Mouse (Mus musculus) thymus, adult 2 months (tissue): Measurements from ENCODE around the gene Rsrc1. TPM values are rescaled to one million over a fixed set of nuclear protein-coding genes. Genes with fewer than 3 reads are reported as not detected.

Experiments
- DNase-seq: peaks from one replicate; pipeline ENCODE4 v3.0.0; 2021
- H3K27ac ChIP-seq: fragments of 200-500 bp; 2 replicates; pipeline ENCODE4 v1.5.1; 2012; ENCODE audit warnings: low read length, control low read depth; ENCODE audit not compliant: control insufficient read depth, insufficient read depth
- H3K27me3 ChIP-seq: fragments of 200-500 bp; 2 replicates; pipeline ENCODE4 v1.6.1; 2012; ENCODE audit warnings: mild to moderate bottlenecking, low read length, moderate library complexity, mixed read lengths; ENCODE audit not compliant: control insufficient read depth, insufficient read depth
- H3K36me3 ChIP-seq: fragments of 200-500 bp; 2 replicates; pipeline ENCODE4 v1.6.1; 2012; ENCODE audit warnings: mild to moderate bottlenecking, low read length, moderate library complexity; ENCODE audit not compliant: control insufficient read depth, insufficient read depth
- H3K4me1 ChIP-seq: fragments of 200-500 bp; replicated peaks from 2 replicates; pipeline ENCODE4 v1.6.1; 2012; ENCODE audit warnings: low read length; ENCODE audit not compliant: control insufficient read depth, insufficient read depth
- H3K4me3 ChIP-seq: fragments of 200-500 bp; 2 replicates; pipeline ENCODE4 v1.5.1; 2012; ENCODE audit warnings: mild to moderate bottlenecking, low read length, control low read depth, moderate library complexity; ENCODE audit not compliant: control insufficient read depth, insufficient read depth
- CTCF ChIP-seq: fragments of 200-500 bp; IDR thresholded peaks from 2 replicates; pipeline ENCODE4 v1.5.1; 2012; ENCODE audit warnings: mild to moderate bottlenecking, control low read depth, low read length, moderate library complexity, borderline replicate concordance; ENCODE audit not compliant: control insufficient read depth, poor library complexity, insufficient read depth; ENCODE audit errors: extremely low read depth
- POLR2A ChIP-seq: fragments of 200-500 bp; IDR thresholded peaks from 2 replicates; pipeline ENCODE4 v1.6.1; 2012; ENCODE audit warnings: mild to moderate bottlenecking, low read length, control low read depth, moderate library complexity; ENCODE audit not compliant: control insufficient read depth, poor library complexity, insufficient read depth; ENCODE audit errors: extremely low read depth
- WGBS: fragments of 180-500 bp; shearing (Covaris S2); methylation state at CpG from one replicate; pipeline ENCODE4 v1.1.7; 2018; 5-methylcytosine and 5-hydroxymethylcytosine counted together
- polyA plus RNA-seq: library from polyadenylated mRNA; depleted of rRNA; stranded (reverse); fragments of >200 nt; gene quantifications from 2 replicates; pipeline ENCODE4 v1.2.3, GENCODE M21; 2012; rRNA removed

Gene Rsrc1
- polyA plus RNA-seq, 1 experiment = 5.1 TPM

DNA sequence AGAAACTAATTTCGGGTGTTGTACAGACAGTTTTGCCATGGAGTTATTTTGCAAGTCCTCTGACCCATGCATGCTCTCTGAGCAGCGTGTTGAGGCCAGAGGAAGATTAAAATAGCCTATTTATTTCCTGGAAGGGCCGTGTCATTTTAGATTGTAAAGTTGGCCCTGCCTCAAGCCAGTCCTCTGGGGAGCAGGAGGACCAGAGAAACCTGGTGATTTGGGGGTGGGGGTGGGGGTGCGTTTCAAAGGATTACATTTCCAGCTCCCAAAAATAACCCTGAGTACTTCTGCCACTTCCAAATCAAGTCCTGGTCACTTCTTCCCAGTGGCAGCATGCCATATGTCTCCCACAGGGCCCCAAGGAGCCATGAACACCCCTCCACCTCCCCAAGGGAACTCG, 391.6 kb downstream of the Rsrc1 start:
- H3K4me3 ChIP-seq = no peak overlapping the region
- WGBS = 56% methylated on average over 5 of the region's 5 CpGs
- TF ChIP-seq CTCF (no peak), POLR2A (no peak)

GRCm38 (mm10) chr3:67373872-67374271, 392.7 kb downstream of the Rsrc1 start, which contains the start of gene Mlf1:
Gene Mlf1 (plus strand): TSS chr3:67374097.
- Histone ChIP-seq H3K27ac (no peak within 1 kb of the TSS), H3K36me3 (no peaks in the 10 kb centered on the region), H3K4me3 (peak within 1 kb of the TSS; percentile 28; the same call in 1 of the 2 replicates), H3K4me1 (peaks cover 3% of the 10 kb centered on the region), H3K27me3 (no peaks in the 10 kb centered on the region)
- DNase-seq = peak; percentile 80
- WGBS = under 1% methylated on average over 35 of the region's 35 CpGs
- TF ChIP-seq POLR2A = no peak
- TF ChIP-seq CTCF = 0 out of 2 replicates have a peak, but pooled peaks have one; percentile 18

More for the DNA sequence above, 391.6 kb downstream of the Rsrc1 start:
- Histone ChIP-seq H3K27me3 (no peaks in the 10 kb centered on the region), H3K4me1 (peaks cover 3% of the 10 kb centered on the region), H3K36me3 (no peaks in the 10 kb centered on the region), H3K27ac (no peak overlapping the region)
- DNase-seq = no peak

DNA sequence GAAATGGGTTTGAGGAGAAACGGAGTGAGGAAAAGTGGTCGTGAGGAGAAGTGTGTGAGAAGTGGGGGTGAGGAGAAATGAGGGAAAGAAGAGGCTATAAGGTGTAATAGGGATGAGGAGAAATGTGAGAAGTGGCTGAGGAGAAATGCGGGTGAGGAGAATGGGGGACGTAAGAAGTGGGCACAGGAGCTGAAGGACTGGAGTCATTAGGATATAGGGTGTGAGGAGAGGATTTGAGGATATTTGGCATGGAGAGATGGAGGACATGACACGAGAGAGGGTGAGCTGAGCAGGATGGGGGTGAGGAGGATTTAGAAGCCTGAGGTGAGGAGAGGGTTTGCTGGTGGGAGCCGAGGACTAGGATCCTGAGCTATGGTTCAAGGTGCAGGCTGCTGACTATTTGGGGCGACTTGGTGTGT, 393.2 kb downstream of the Rsrc1 start:
- Histone ChIP-seq H3K4me3 (peak overlapping the region; percentile 28; the same call in 1 of the 2 replicates), H3K27me3 (no peaks in the 10 kb centered on the region), H3K27ac (no peak overlapping the region), H3K36me3 (no peaks in the 10 kb centered on the region), H3K4me1 (peaks cover 3% of the 10 kb centered on the region)
- WGBS = 42% methylated on average over 7 of the region's 7 CpGs
- DNase-seq = no peak
- TF ChIP-seq CTCF (no peak), POLR2A (no peak)

DNA sequence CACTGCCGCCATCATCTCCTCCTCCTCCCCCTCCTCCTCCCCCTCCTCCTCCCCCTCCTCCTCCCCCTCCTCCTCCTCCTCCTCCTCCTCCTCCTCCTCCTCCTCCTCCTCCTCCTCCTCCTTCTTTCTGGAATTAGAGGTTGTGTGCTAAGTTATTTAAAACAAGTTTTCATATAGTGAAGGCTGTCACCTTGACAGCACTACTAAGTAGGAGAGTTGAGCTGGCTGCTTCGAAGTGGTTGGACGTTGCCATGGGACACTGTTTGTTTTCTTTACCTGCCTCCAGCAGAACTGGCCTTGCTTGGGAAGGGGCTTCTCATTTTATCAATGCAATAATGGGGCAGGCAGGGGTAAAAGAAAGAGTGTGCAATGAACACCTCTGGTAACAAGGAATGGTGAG, 393.9 kb downstream of the Rsrc1 start, which contains the start of gene Gm17402:
TSS of gene Gm17402 (minus strand) at position 101 of the 400 bp plus-strand sequence.
- WGBS = 80% methylated on average over 3 of the region's 3 CpGs
- Histone ChIP-seq H3K27me3 (no peaks in the 10 kb centered on the region), H3K36me3 (no peaks in the 10 kb centered on the region), H3K4me3 (peak within 1 kb of the TSS; percentile 28; the same call in 1 of the 2 replicates), H3K27ac (no peak within 1 kb of the TSS), H3K4me1 (peaks cover 3% of the 10 kb centered on the region)
- no peak for TF ChIP-seq POLR2A
- no peak for TF ChIP-seq CTCF
- DNase-seq = no peak

GRCm38 (mm10) chr3:67378215-67378614, 397.0 kb downstream of the Rsrc1 start:
- Histone ChIP-seq H3K4me3 (no peak overlapping the region), H3K27me3 (no peaks in the 10 kb centered on the region), H3K4me1 (peaks cover 3% of the 10 kb centered on the region), H3K36me3 (no peaks in the 10 kb centered on the region), H3K27ac (no peak overlapping the region)
- TF ChIP-seq CTCF = no peak
- TF ChIP-seq POLR2A = no peak
- no peak for DNase-seq

Other genes starting within 250 kb of the Rsrc1 start
- 0.47 and 0.51 TPM in 2 replicates for gene Shox2, start 381 bp downstream of the Rsrc1 start, polyA plus RNA-seq